Mouse (Mus musculus) thymus, adult 2 months (tissue): Measurements from ENCODE around the gene Auts2. TPM values are rescaled to one million over a fixed set of nuclear protein-coding genes. Genes with fewer than 3 reads are reported as not detected.

Experiments
- DNase-seq: peaks from one replicate; pipeline ENCODE4 v3.0.0; 2021
- H3K27ac ChIP-seq: fragments of 200-500 bp; 2 replicates; pipeline ENCODE4 v1.5.1; 2012; ENCODE audit warnings: low read length, control low read depth; ENCODE audit not compliant: control insufficient read depth, insufficient read depth
- H3K27me3 ChIP-seq: fragments of 200-500 bp; 2 replicates; pipeline ENCODE4 v1.6.1; 2012; ENCODE audit warnings: mild to moderate bottlenecking, low read length, moderate library complexity, mixed read lengths; ENCODE audit not compliant: control insufficient read depth, insufficient read depth
- H3K36me3 ChIP-seq: fragments of 200-500 bp; 2 replicates; pipeline ENCODE4 v1.6.1; 2012; ENCODE audit warnings: mild to moderate bottlenecking, low read length, moderate library complexity; ENCODE audit not compliant: control insufficient read depth, insufficient read depth
- H3K4me1 ChIP-seq: fragments of 200-500 bp; replicated peaks from 2 replicates; pipeline ENCODE4 v1.6.1; 2012; ENCODE audit warnings: low read length; ENCODE audit not compliant: control insufficient read depth, insufficient read depth
- H3K4me3 ChIP-seq: fragments of 200-500 bp; 2 replicates; pipeline ENCODE4 v1.5.1; 2012; ENCODE audit warnings: mild to moderate bottlenecking, low read length, control low read depth, moderate library complexity; ENCODE audit not compliant: control insufficient read depth, insufficient read depth
- CTCF ChIP-seq: fragments of 200-500 bp; IDR thresholded peaks from 2 replicates; pipeline ENCODE4 v1.5.1; 2012; ENCODE audit warnings: mild to moderate bottlenecking, control low read depth, low read length, moderate library complexity, borderline replicate concordance; ENCODE audit not compliant: control insufficient read depth, poor library complexity, insufficient read depth; ENCODE audit errors: extremely low read depth
- POLR2A ChIP-seq: fragments of 200-500 bp; IDR thresholded peaks from 2 replicates; pipeline ENCODE4 v1.6.1; 2012; ENCODE audit warnings: mild to moderate bottlenecking, low read length, control low read depth, moderate library complexity; ENCODE audit not compliant: control insufficient read depth, poor library complexity, insufficient read depth; ENCODE audit errors: extremely low read depth
- WGBS: fragments of 180-500 bp; shearing (Covaris S2); methylation state at CpG from one replicate; pipeline ENCODE4 v1.1.7; 2018; 5-methylcytosine and 5-hydroxymethylcytosine counted together
- polyA plus RNA-seq: library from polyadenylated mRNA; depleted of rRNA; stranded (reverse); fragments of >200 nt; gene quantifications from 2 replicates; pipeline ENCODE4 v1.2.3, GENCODE M21; 2012

Auts2 gene
- polyA plus RNA-seq, 1 experiment = 4.9 TPM

GRCm38 (mm10) chr5:131601934-131602692 is 941.0 kb downstream of the Auts2 start:
- H3K27ac ChIP-seq = no peak overlapping the region
- no peaks in the 10 kb centered on the region for H3K4me1 ChIP-seq
- DNase-seq = no peak
- no peaks in the 10 kb centered on the region for H3K36me3 ChIP-seq
- 95% methylated on average over 7 of the region's 7 CpGs for WGBS
- no peaks in the 10 kb centered on the region for H3K27me3 ChIP-seq
- no peak overlapping the region for H3K4me3 ChIP-seq
- TF ChIP-seq CTCF (no peak), POLR2A (no peak)

GRCm38 (mm10) chr5:131600325-131601125 is 942.6 kb downstream of the Auts2 start:
- Histone ChIP-seq H3K27ac (no peak overlapping the region), H3K4me1 (no peaks in the 10 kb centered on the region)

GRCm38 (mm10) chr5:131597503-131597902 is 945.6 kb downstream of the Auts2 start:
- Histone ChIP-seq H3K27me3 (no peaks in the 10 kb centered on the region), H3K36me3 (no peaks in the 10 kb centered on the region), H3K27ac (no peak overlapping the region), H3K4me3 (no peak overlapping the region), H3K4me1 (no peaks in the 10 kb centered on the region)
- no peak for DNase-seq
- 90% methylated on average over 3 of the region's 3 CpGs for WGBS
- TF ChIP-seq POLR2A = no peak
- no peak for TF ChIP-seq CTCF

More at GRCm38 (mm10) chr5:131600325-131601125, 942.6 kb downstream of the Auts2 start:
- Histone ChIP-seq H3K27me3 (no peaks in the 10 kb centered on the region), H3K36me3 (no peaks in the 10 kb centered on the region), H3K4me3 (no peak overlapping the region)
- no peak for DNase-seq
- TF ChIP-seq POLR2A = no peak
- no peak for TF ChIP-seq CTCF
- 32% methylated on average over 14 of the region's 14 CpGs for WGBS

GRCm38 (mm10) chr5:131596591-131596990 is 946.6 kb downstream of the Auts2 start:
- WGBS = 48% methylated on average over 10 of the region's 10 CpGs
- Histone ChIP-seq H3K27me3 (no peaks in the 10 kb centered on the region), H3K4me3 (no peak overlapping the region), H3K27ac (no peak overlapping the region), H3K36me3 (no peaks in the 10 kb centered on the region), H3K4me1 (no peaks in the 10 kb centered on the region)
- no peak for DNase-seq
- TF ChIP-seq CTCF = no peak
- no peak for TF ChIP-seq POLR2A

- DNase-seq = no peak
- Histone ChIP-seq H3K27me3 (no peaks in the 10 kb centered on the region), H3K27ac (no peak overlapping the region), H3K4me3 (no peak overlapping the region), H3K4me1 (no peaks in the 10 kb centered on the region), H3K36me3 (no peaks in the 10 kb centered on the region)
- no peak for TF ChIP-seq CTCF
- 78% methylated on average over 8 of the region's 8 CpGs for WGBS
Measured at GRCm38 (mm10) chr5:131595730-131596129, 947.4 kb downstream of the Auts2 start.

- 92% methylated on average over 3 of the region's 3 CpGs for WGBS
- DNase-seq = no peak
- no peaks in the 10 kb centered on the region for H3K4me1 ChIP-seq
- no peak overlapping the region for H3K27ac ChIP-seq
- no peaks in the 10 kb centered on the region for H3K27me3 ChIP-seq
- TF ChIP-seq CTCF = no peak
- no peak for TF ChIP-seq POLR2A
- no peak overlapping the region for H3K4me3 ChIP-seq
- no peaks in the 10 kb centered on the region for H3K36me3 ChIP-seq
Measured at GRCm38 (mm10) chr5:131594597-131594996, 948.5 kb downstream of the Auts2 start.
